Mouse (Mus musculus): ENCODE data around the gene Psmg1.

Psmg1 gene

GRCm38 (mm10) chr16:95958080-95958479 is 32.7 kb downstream of the Psmg1 start:
- DNase-seq (ENCODE audit: low spot score): no peak

- DNase-seq (ENCODE audit: low spot score): no peak
These were observed 34.1 kb downstream of the Psmg1 start for GRCm38 (mm10) chr16:95956618-95957017.

- no peak for DNase-seq (ENCODE audit: low spot score)
These were observed 34.9 kb downstream of the Psmg1 start for GRCm38 (mm10) chr16:95955716-95956346.

GRCm38 (mm10) chr16:95954341-95954740 is 36.4 kb downstream of the Psmg1 start:
- no peak for DNase-seq (ENCODE audit: low spot score)

- DNase-seq (ENCODE audit: low spot score): no peak
These were observed 37.6 kb downstream of the Psmg1 start for GRCm38 (mm10) chr16:95953159-95953650.

GRCm38 (mm10) chr16:95951471-95951870 is 39.3 kb downstream of the Psmg1 start:
- no peak for DNase-seq (ENCODE audit: low spot score)

GRCm38 (mm10) chr16:95945389-95946311 is 45.1 kb downstream of the Psmg1 start:
- DNase-seq (ENCODE audit: low spot score): peak; percentile 79

GRCm38 (mm10) chr16:95943186-95943585 is 47.6 kb downstream of the Psmg1 start:
- DNase-seq (ENCODE audit: low spot score): no peak

- DNase-seq (ENCODE audit: low spot score): no peak
These were observed 49.2 kb downstream of the Psmg1 start for GRCm38 (mm10) chr16:95941575-95941974.

- no peak for DNase-seq (ENCODE audit: low spot score)
These were observed 55.2 kb downstream of the Psmg1 start for GRCm38 (mm10) chr16:95935495-95935961.

GRCm38 (mm10) chr16:95932860-95933259 is 57.9 kb downstream of the Psmg1 start:
- no peak for DNase-seq (ENCODE audit: low spot score)

- peak; percentile 31 for DNase-seq (ENCODE audit: low spot score)
These were observed 59.3 kb downstream of the Psmg1 start for GRCm38 (mm10) chr16:95931509-95931908.

Data from layer of hippocampus, adult 11-12 months (tissue).